Mouse (Mus musculus) megakaryocyte, adult 5-6 weeks (primary cell): ENCODE data around the gene Cdon. TPM values are rescaled to one million over a fixed set of nuclear protein-coding genes. Genes with fewer than 3 reads are reported as not detected.
A peak's percentile ranks its signal among the peaks of the same experiment; 100 is the strongest.
"Not testable (repeated sequence)": the region's sequence is repeated elsewhere in the genome, so short reads cannot be mapped to it uniquely, and the experiment has no call there.

ENCODE experiments used
- ATAC-seq: 2 replicates; pipeline ENCODE4 v1.8.0; 2016; ENCODE audit warnings: mild to moderate bottlenecking, inconsistent platforms; ENCODE audit not compliant: poor library complexity, severe bottlenecking
- total RNA-seq, 2 experiments: library from RNA; stranded (forward) in 1 of 2; stranded (reverse) in 1 of 2; fragments of 153-499, 151-499 nt in 1 of 2; fragments of 221-1000, 200-1000 nt in 1 of 2; gene quantifications; 2 replicates each; pipeline versions ENCODE4 v1.2.3 to v1.2.4; 2015 to 2017

Cdon gene
- total RNA-seq (2015) (0.65 and 1.8 TPM in 2 replicates), total RNA-seq (2017) (0.65 and 2.3 TPM in 2 replicates)

- ATAC-seq: peak; percentile 92
Observed at GRCm38 (mm10) chr9:35420805-35421719, at the start of gene Cdon. Cdon (plus strand) TSS chr9:35421128.

- no peak for ATAC-seq
Observed at GRCm38 (mm10) chr9:35372324-35373101, 48.4 kb upstream of the Cdon start.

GRCm38 (mm10) chr9:35377916-35378315 is 43.0 kb upstream of the Cdon start:
- no peak for ATAC-seq

GRCm38 (mm10) chr9:35378991-35379390 is 41.9 kb upstream of the Cdon start:
- no peak for ATAC-seq

GRCm38 (mm10) chr9:35399896-35400295 is 21.0 kb upstream of the Cdon start:
- no peak for ATAC-seq

- ATAC-seq: no peak
Observed at GRCm38 (mm10) chr9:35400398-35400797, 20.5 kb upstream of the Cdon start.

- ATAC-seq: no peak
Observed at GRCm38 (mm10) chr9:35400831-35401230, 20.1 kb upstream of the Cdon start.

GRCm38 (mm10) chr9:35402584-35402991 is 18.3 kb upstream of the Cdon start:
- no peak for ATAC-seq

- ATAC-seq: no peak
Observed at GRCm38 (mm10) chr9:35403490-35403889, 17.4 kb upstream of the Cdon start.

- no peak for ATAC-seq
Observed at GRCm38 (mm10) chr9:35405038-35405905, 15.7 kb upstream of the Cdon start.

- ATAC-seq: no peak
Observed at GRCm38 (mm10) chr9:35411225-35411965, 9.5 kb upstream of the Cdon start.

GRCm38 (mm10) chr9:35411975-35412374 is 9.0 kb upstream of the Cdon start:
- no peak for ATAC-seq

- ATAC-seq: peak; percentile 46
Observed at GRCm38 (mm10) chr9:35421730-35422235, 855 bp downstream of the Cdon start.

GRCm38 (mm10) chr9:35422405-35422941 is 1.5 kb downstream of the Cdon start:
- ATAC-seq: no peak

GRCm38 (mm10) chr9:35423265-35423664 is 2.3 kb downstream of the Cdon start:
- no peak for ATAC-seq

GRCm38 (mm10) chr9:35424671-35425070 is 3.7 kb downstream of the Cdon start:
- no peak for ATAC-seq

- no peak for ATAC-seq
Observed at GRCm38 (mm10) chr9:35430476-35430875, 9.5 kb downstream of the Cdon start.

- ATAC-seq: no peak
Observed at GRCm38 (mm10) chr9:35431396-35431795, 10.5 kb downstream of the Cdon start.

- ATAC-seq: not testable (repeated sequence)
Observed at GRCm38 (mm10) chr9:35432717-35433297, 11.9 kb downstream of the Cdon start.
